In genomic region chr15:96551107-96551506, GRCm38 (mm10) we compare ENCODE assay signal across 23 mouse cellular contexts.
DNase-seq lines count a peak whose midpoint lies in the region; ATAC-seq and TF ChIP-seq lines count a peak whose summit lies in the region.
"Had no signal": no experiment of that assay in that cellular context is flagged by ENCODE, and none has a peak within 500 bp of the region (broad histone marks: within the 10 kb centered on the region; RNA-seq: fewer than 3 reads in every experiment).

No protein-coding gene starts in this region.

- H3K4me1 ChIP-seq in forebrain, embryonic 11.5 days (replicated peaks; ENCODE audit: control insufficient read depth, insufficient read depth, low read length), result peaks cover 2% of the 10 kb centered on the region; the same call in 1 of the 2 replicates
- peaks cover 14% of the 10 kb centered on the region for H3K4me1 ChIP-seq in forebrain, embryonic 10.5 days
- peaks cover 12% of the 10 kb centered on the region; the same call in 1 of the 2 replicates for H3K4me1 ChIP-seq in heart, embryonic 12.5 days (replicated peaks)
- H3K4me1 ChIP-seq in stomach, postnatal 0 days (replicated peaks; ENCODE audit: control insufficient read depth, insufficient read depth), result no peaks in the 10 kb centered on the region

- 85% methylated on average over 8 of the region's 8 CpGs for WGBS in forebrain, embryonic 11.5 days
- 93% methylated on average over 8 of the region's 8 CpGs for WGBS in forebrain, embryonic 10.5 days
- 84% methylated on average over 8 of the region's 8 CpGs for WGBS in heart, embryonic 12.5 days
- 92% methylated on average over 8 of the region's 8 CpGs for WGBS in stomach, postnatal 0 days

- H3K9me3 ChIP-seq in forebrain, embryonic 11.5 days (ENCODE audit: control insufficient read depth, low read length), result no peaks in the 10 kb centered on the region
- no peaks in the 10 kb centered on the region for H3K9me3 ChIP-seq in forebrain, embryonic 10.5 days
- H3K9me3 ChIP-seq in heart, embryonic 12.5 days (replicated peaks), result no peaks in the 10 kb centered on the region
- no peaks in the 10 kb centered on the region for H3K9me3 ChIP-seq in stomach, postnatal 0 days (ENCODE audit: control insufficient read depth, low read length)
- H3K9me3 ChIP-seq: embryonic facial prominence, embryonic 13.5 days; embryonic facial prominence, embryonic 15.5 days; forebrain, embryonic 12.5 days had no signal

- intact Hi-C loops in heart, postnatal 25 days (cut with DNase I), result no loop called here

- no peak overlapping the region for H3K27ac ChIP-seq in forebrain, embryonic 11.5 days (ENCODE audit: low read depth, low read length)
- no peak overlapping the region for H3K27ac ChIP-seq in forebrain, embryonic 10.5 days
- no peak overlapping the region for H3K27ac ChIP-seq in heart, embryonic 12.5 days (ENCODE audit: poor library complexity, severe bottlenecking)
- no peak overlapping the region for H3K27ac ChIP-seq in stomach, postnatal 0 days (replicated peaks)
- H3K27ac ChIP-seq: embryonic facial prominence, embryonic 13.5 days; embryonic facial prominence, embryonic 15.5 days; forebrain, embryonic 12.5 days had no signal

- no peaks in the 10 kb centered on the region for H3K36me3 ChIP-seq in forebrain, embryonic 11.5 days (ENCODE audit: control insufficient read depth, insufficient read depth, low read length)
- H3K36me3 ChIP-seq in forebrain, embryonic 10.5 days (replicated peaks), result no peaks in the 10 kb centered on the region
- no peaks in the 10 kb centered on the region for H3K36me3 ChIP-seq in heart, embryonic 12.5 days
- H3K36me3 ChIP-seq in stomach, postnatal 0 days (ENCODE audit: control insufficient read depth, insufficient read depth, low read length), result no peaks in the 10 kb centered on the region
- H3K36me3 ChIP-seq: embryonic facial prominence, embryonic 13.5 days; embryonic facial prominence, embryonic 15.5 days; forebrain, embryonic 12.5 days; G1E had no signal

- no peaks in the 10 kb centered on the region for H3K27me3 ChIP-seq in forebrain, embryonic 11.5 days (ENCODE audit: control insufficient read depth, insufficient read depth, low read length)
- H3K27me3 ChIP-seq in forebrain, embryonic 10.5 days (ENCODE audit: poor library complexity, severe bottlenecking), result no peaks in the 10 kb centered on the region
- H3K27me3 ChIP-seq in heart, embryonic 12.5 days (replicated peaks), result no peaks in the 10 kb centered on the region
- no peaks in the 10 kb centered on the region for H3K27me3 ChIP-seq in stomach, postnatal 0 days (ENCODE audit: control insufficient read depth, insufficient read depth, low read length)
- H3K27me3 ChIP-seq: CH12.LX; embryonic facial prominence, embryonic 13.5 days; embryonic facial prominence, embryonic 15.5 days; forebrain, embryonic 12.5 days; Patski had no signal

- no peak overlapping the region for H3K9ac ChIP-seq in forebrain, embryonic 11.5 days (ENCODE audit: low read length)
- no peak overlapping the region for H3K9ac ChIP-seq in heart, embryonic 12.5 days
- H3K9ac ChIP-seq in stomach, postnatal 0 days (ENCODE audit: low read length), result no peak overlapping the region
- H3K9ac ChIP-seq: embryonic facial prominence, embryonic 13.5 days; embryonic facial prominence, embryonic 15.5 days; forebrain, embryonic 12.5 days had no signal

- no peak for ATAC-seq in forebrain, embryonic 11.5 days (replicated peaks; ENCODE audit: low FRiP score)
- ATAC-seq in heart, embryonic 12.5 days (ENCODE audit: insufficient number of reproducible peaks, low FRiP score), result peak; percentile 39; the same call in 1 of the 2 replicates
- peak; percentile 19; the same call in 1 of the 2 replicates for ATAC-seq in stomach, postnatal 0 days (ENCODE audit: low FRiP score, low TSS enrichment)
- ATAC-seq: CD4-positive, CD25-positive, alpha-beta regulatory T cell, adult 4 months had no signal

- H3K4me3 ChIP-seq in forebrain, embryonic 11.5 days (ENCODE audit: low read depth, low read length), result no peak overlapping the region
- H3K4me3 ChIP-seq in forebrain, embryonic 10.5 days, result no peak overlapping the region
- H3K4me3 ChIP-seq in heart, embryonic 12.5 days, result no peak overlapping the region
- no peak overlapping the region for H3K4me3 ChIP-seq in stomach, postnatal 0 days (ENCODE audit: low read depth, low read length)
- H3K4me3 ChIP-seq: embryonic facial prominence, embryonic 13.5 days; embryonic facial prominence, embryonic 15.5 days; erythroblast, embryonic 14.5 days; forebrain, embryonic 12.5 days had no signal

- H3K4me2 ChIP-seq in forebrain, embryonic 11.5 days (ENCODE audit: low read depth, low read length, severe bottlenecking), result no peak overlapping the region
- no peak overlapping the region for H3K4me2 ChIP-seq in heart, embryonic 12.5 days
- H3K4me2 ChIP-seq in stomach, postnatal 0 days (replicated peaks; ENCODE audit: low read depth), result no peak overlapping the region
- H3K4me2 ChIP-seq: embryonic facial prominence, embryonic 13.5 days; embryonic facial prominence, embryonic 15.5 days; forebrain, embryonic 12.5 days had no signal

- TF ChIP-seq EP300 in stomach, postnatal 0 days (optimal IDR thresholded peaks at IDR 0.05), result no peak

- TF ChIP-seq CTCF in stomach, postnatal 0 days (IDR thresholded peaks at IDR 0.05; ENCODE audit: low read depth), result no peak

- peak; percentile 46 for DNase-seq in forebrain, embryonic 11.5 days (ENCODE audit: low spot score)
- DNase-seq in forebrain, embryonic 10.5 days (ENCODE audit: extremely low spot score, low spot score), result no peak
- no peak for DNase-seq in heart, postnatal 25 days (ENCODE audit: low spot score)
- DNase-seq in stomach, postnatal 0 days (ENCODE audit: low spot score), result no peak
- DNase-seq: adrenal gland, adult 8-10 months; adrenal gland, postnatal 14 days; adrenal gland, postnatal 36 days; B cell, adult 2 months; cerebellum, adult 11-12 months; cerebellum, adult 2 months; cerebellum, adult 9-10 months; cerebellum, postnatal 10 days; cerebellum, postnatal 36 days; embryo, embryonic 11 days had no signal
